Mouse (Mus musculus): Measurements from ENCODE around the gene Lcmt2. TPM values are rescaled to one million over a fixed set of nuclear protein-coding genes. Genes with fewer than 3 reads are reported as not detected.
"Not testable (repeated sequence)": the region's sequence is repeated elsewhere in the genome, so short reads cannot be mapped to it uniquely, and the experiment has no call there.

Gene Lcmt2
- polyA plus RNA-seq, 1 experiment from 2014 or later, result 22.6 TPM

DNA sequence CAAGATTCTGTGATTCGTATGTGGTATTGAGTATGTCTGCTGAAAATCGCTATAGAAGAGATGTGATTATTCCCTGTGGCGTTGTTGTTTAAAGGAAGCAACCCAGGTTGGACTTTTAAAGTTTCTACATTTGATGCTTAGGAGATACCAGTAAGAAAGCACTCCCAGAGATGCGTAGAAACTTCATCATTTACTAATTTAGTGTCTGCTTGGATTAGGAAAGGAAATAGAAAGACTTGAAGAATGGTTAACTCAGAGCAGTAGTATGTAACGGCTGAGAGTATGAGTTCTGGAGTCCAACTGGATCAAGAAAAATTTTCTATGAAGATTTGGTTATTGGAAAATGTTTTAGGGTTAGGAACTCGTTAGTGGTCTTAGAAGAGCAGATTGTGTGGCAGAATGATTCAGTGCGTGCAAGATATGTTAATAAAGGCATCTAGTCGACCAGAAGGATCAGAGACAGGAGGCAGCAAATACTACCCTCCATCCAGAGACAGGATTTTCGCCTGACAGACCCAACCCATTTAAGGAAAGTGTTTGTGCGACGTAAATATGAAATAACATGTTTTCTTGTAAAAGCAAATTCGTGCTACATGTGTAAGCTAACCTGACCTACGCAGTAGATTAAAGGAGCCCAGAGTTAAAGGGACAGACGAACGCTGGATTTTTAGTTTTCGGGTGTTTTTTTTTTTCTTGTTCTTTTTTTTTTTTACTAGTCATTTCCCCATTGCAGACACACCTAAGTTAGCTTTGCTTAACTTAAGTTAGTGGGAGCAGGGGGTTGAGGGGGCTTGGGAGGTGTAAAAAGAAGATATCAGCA is 973 bp upstream of the Lcmt2 start:
- H3K36me3 ChIP-seq, result peaks cover 45% of the 10 kb centered on the region
- peaks cover 23% of the 10 kb centered on the region for H3K4me1 ChIP-seq
- peak overlapping the region; percentile 76 for H3K4me3 ChIP-seq
- no peaks in the 10 kb centered on the region for H3K27me3 ChIP-seq (ENCODE audit: low read depth, poor library complexity, severe bottlenecking)
- WGBS, result 81% methylated on average over 16 of the region's 16 CpGs
- peaks cover 3% of the 10 kb centered on the region; the same call in 1 of the 2 replicates for H3K9me3 ChIP-seq (replicated peaks)
- peak overlapping the region; percentile 97 for H3K27ac ChIP-seq
- DNase-seq (ENCODE audit: low spot score), result no peak

DNA sequence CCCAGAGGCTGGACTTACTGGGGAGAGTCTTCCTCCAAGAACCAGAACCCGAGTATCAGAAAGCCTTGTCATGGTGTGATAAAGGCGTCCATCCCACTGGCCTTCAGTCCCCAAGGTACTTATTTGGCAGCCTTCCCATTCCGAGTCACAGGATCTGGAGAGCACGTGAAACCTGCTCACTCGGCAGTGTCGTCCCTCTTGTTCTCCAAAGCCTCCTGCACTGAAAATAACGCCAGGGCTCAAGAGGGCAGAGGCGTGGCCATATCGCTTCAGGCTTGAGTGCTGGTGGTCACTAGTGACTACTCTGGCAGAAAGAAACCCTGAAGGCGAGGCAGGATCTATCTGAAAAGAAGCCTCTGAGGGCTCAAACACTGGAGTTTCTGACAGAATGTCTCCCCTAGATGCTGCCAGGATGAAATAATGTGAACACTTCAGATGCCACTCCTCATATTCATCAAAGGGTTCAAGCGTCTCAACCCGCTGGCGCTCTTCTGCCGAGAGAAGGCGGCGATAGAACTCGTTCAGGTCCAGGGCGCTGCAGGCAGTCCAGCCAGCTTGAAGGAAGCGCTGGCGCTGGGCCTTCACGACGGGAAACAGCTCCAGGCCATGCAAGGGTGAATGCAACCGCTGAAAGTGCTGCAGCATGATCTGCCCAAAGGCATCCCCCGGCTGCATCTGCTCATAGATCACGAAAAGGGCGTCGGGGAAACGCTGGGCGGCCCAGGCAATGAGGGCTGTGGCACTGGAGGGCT is 1.0 kb downstream of the Lcmt2 start:
- Histone ChIP-seq H3K36me3 (peaks cover 40% of the 10 kb centered on the region), H3K4me3 (peak overlapping the region; percentile 76), H3K9me3 (replicated peaks) (peaks cover 3% of the 10 kb centered on the region; the same call in 1 of the 2 replicates), H3K4me1 (peaks cover 23% of the 10 kb centered on the region), H3K27me3 (ENCODE audit: low read depth, poor library complexity, severe bottlenecking) (no peaks in the 10 kb centered on the region), H3K27ac (peak overlapping the region; percentile 97)
- WGBS, result 59% methylated on average over 29 of the region's 29 CpGs
- DNase-seq (ENCODE audit: low spot score), result no peak

DNA sequence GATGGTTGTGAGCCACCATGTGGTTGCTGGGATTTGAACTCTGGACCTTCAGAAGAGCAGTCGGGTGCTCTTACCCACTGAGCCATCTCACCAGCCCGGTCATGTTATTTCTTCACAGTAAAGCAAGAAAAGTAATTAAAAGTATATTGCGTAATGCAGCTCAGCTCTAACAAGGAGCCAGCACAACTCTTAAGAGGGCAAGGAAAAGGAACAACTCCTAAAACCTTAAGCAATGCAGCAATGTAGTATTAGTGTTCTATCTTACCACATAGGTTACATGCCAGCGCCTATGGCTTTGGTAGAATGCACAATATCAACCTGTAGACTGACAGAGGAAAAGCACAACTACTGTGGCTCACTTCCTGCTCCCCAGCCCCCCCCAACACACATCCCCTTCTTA is 3.1 kb downstream of the Lcmt2 start:
- Histone ChIP-seq H3K4me3 (no peak overlapping the region), H3K9me3 (replicated peaks) (peaks cover 3% of the 10 kb centered on the region; the same call in 1 of the 2 replicates), H3K27ac (no peak overlapping the region), H3K27me3 (ENCODE audit: low read depth, poor library complexity, severe bottlenecking) (no peaks in the 10 kb centered on the region), H3K36me3 (peaks cover 30% of the 10 kb centered on the region), H3K4me1 (peaks cover 23% of the 10 kb centered on the region)
- 98% methylated on average over 4 of the region's 4 CpGs for WGBS
- no peak for DNase-seq (ENCODE audit: low spot score)

DNA sequence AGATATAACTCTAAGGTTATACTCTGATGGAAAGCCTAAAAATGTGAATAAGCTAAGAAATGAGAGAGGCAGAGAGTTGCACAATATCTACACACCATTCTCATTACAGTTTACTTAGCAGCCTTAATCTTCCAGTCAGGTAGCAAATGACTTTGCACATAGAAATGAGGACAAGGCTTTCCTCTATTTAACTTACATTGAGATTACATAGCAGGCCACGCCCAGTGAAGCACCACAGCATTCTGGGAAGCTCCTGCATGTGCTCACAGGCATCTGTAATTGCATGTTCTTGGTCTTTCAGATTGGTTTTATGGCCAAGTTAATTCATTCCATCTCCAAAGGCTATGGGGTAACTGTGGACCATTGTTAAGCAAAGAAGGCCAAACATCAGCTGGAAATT is 7.6 kb downstream of the Lcmt2 start:
- Histone ChIP-seq H3K4me3 (no peak overlapping the region), H3K27ac (no peak overlapping the region), H3K9me3 (replicated peaks) (no peaks in the 10 kb centered on the region), H3K36me3 (peaks cover 11% of the 10 kb centered on the region), H3K4me1 (no peaks in the 10 kb centered on the region), H3K27me3 (ENCODE audit: low read depth, poor library complexity, severe bottlenecking) (no peaks in the 10 kb centered on the region)
- no peak for DNase-seq (ENCODE audit: low spot score)
- 91% methylated on average over 1 of the region's 1 CpGs for WGBS

DNA sequence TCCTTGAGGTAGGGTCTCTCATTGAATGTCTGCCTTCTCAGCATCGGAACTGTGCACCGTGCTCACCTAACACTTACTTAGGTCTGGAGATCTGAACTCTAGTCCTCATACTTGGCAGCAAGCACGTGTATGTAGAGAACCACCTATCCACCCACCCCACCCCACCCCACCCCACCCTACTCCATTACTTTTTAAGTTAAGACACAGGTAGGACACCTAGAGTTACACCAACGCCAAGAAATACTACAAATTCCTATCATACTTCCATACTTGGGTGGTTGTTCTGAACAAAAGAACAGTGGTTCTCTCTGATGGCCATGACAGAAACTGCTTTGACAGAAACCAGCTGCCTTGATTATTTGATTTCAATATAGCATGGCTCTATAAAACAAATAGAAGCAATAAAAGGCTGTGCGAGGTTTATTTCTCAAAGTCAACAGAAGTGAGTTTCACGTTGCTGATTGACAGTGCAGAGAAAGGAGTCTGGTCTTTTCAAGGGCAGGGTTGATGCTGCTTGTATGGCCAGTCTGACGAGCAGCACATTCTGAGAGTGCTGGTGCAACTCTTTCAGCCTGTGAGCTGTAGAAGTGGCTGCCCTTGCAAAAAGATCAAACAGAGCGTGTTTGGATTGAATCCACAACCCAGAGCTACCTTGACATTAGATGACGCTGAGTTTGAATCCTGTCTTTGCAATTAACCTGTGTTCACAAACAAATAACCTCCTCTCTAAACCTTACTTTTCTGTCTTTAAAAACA is 11.4 kb downstream of the Lcmt2 start:
- Histone ChIP-seq H3K27ac (no peak overlapping the region), H3K4me3 (no peak overlapping the region), H3K27me3 (ENCODE audit: low read depth, poor library complexity, severe bottlenecking) (no peaks in the 10 kb centered on the region), H3K36me3 (no peaks in the 10 kb centered on the region), H3K9me3 (replicated peaks) (no peaks in the 10 kb centered on the region), H3K4me1 (no peaks in the 10 kb centered on the region)
- 77% methylated on average over 9 of the region's 9 CpGs for WGBS
- no peak for DNase-seq (ENCODE audit: low spot score)

DNA sequence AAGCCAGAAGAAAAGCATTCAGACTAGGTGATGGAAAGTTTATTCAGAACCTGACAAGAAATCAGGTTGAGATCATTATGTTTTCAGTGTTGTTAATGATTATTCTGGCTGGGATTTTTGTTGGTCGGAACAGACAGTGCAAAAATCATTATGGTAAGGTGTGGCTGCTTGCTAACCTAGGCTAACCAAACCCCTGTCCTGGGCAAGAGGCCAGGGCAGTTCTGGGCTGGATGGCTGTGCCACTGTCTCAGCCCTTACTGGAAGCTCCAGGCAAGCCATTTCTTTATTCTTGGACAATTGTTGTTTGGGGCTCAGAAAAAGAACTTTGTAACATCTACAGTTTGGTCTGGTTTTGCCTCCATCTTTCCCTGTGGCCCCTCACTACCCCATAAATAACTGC is 12.9 kb downstream of the Lcmt2 start:
- Histone ChIP-seq H3K36me3 (no peaks in the 10 kb centered on the region), H3K9me3 (replicated peaks) (no peaks in the 10 kb centered on the region), H3K4me1 (no peaks in the 10 kb centered on the region), H3K27me3 (ENCODE audit: low read depth, poor library complexity, severe bottlenecking) (no peaks in the 10 kb centered on the region), H3K27ac (no peak overlapping the region), H3K4me3 (no peak overlapping the region)
- no peak for DNase-seq (ENCODE audit: low spot score)
- WGBS, result 85% methylated on average over 1 of the region's 1 CpGs

DNA sequence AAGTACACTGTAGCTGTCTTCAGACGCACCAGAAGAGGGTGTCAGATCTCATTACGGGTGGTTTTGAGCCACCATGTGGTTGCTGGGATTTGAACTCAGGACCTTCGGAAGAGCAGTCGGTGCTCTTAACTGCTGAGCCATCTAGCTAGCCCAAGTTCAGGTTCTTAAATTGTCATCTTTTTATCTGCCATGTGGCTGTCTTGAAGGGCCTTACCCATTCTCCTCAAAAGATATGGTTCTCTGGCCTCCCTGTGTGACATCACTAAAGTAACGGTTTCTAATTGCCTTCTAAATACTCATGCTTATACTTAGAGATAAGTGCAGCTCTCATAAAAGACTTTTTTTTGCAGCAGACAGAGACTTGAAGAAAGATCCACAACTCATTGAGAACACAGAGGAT is 14.2 kb downstream of the Lcmt2 start:
- not testable (repeated sequence) for DNase-seq (ENCODE audit: low spot score); H3K4me1 ChIP-seq; H3K27me3 ChIP-seq (ENCODE audit: low read depth, poor library complexity, severe bottlenecking); H3K9me3 ChIP-seq (replicated peaks); H3K27ac ChIP-seq; H3K4me3 ChIP-seq; H3K36me3 ChIP-seq
- 91% methylated on average over 5 of the region's 5 CpGs for WGBS

DNA sequence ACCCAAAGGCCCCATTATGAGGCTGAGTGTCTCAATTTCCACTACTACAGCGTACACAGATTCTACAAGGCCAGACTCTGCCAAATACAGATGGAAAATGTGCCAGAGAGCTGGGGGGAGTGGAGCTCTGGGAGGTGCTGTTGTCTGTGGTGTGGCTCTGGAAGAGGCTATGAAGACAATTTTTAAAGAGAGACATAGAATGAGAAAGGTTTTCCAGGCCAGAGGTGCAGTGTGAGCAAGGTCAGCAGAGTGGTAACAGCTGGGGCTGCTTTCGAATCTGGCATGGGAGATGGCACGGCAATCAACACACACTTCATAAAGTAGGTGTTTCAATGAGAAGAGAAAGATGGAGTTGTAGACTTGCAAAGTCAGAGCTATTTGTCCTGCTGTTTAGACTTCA is 21.2 kb downstream of the Lcmt2 start:
- Histone ChIP-seq H3K27me3 (ENCODE audit: low read depth, poor library complexity, severe bottlenecking) (no peaks in the 10 kb centered on the region), H3K9me3 (replicated peaks) (no peaks in the 10 kb centered on the region), H3K36me3 (no peaks in the 10 kb centered on the region), H3K4me3 (no peak overlapping the region), H3K4me1 (peaks cover 6% of the 10 kb centered on the region; the same call in 1 of the 2 replicates), H3K27ac (no peak overlapping the region)
- DNase-seq (ENCODE audit: low spot score), result no peak
- 81% methylated on average over 3 of the region's 3 CpGs for WGBS

DNA sequence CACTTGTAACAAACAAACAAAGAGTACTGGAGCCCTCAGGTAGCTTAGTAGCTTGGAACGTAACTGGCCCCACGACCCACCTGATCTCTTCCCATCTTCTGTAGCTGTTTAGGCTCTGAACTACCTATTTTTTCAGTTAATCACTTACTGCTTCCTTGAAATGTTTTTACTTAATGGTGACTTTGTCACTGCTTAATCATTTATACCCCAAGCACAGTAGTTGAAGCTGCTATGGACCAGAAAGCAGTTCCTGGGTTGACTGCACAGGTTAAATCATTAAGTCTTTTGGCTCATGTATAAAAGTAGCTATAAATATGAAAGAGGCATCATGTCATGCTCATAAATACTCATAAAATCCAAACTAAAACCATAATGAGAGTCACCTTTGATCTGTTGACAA is 25.0 kb downstream of the Lcmt2 start:
- Histone ChIP-seq H3K36me3 (no peaks in the 10 kb centered on the region), H3K4me1 (peaks cover 6% of the 10 kb centered on the region; the same call in 1 of the 2 replicates), H3K4me3 (no peak overlapping the region), H3K27ac (no peak overlapping the region), H3K27me3 (ENCODE audit: low read depth, poor library complexity, severe bottlenecking) (no peaks in the 10 kb centered on the region), H3K9me3 (replicated peaks) (no peaks in the 10 kb centered on the region)
- no peak for DNase-seq (ENCODE audit: low spot score)
- 93% methylated on average over 2 of the region's 2 CpGs for WGBS

DNA sequence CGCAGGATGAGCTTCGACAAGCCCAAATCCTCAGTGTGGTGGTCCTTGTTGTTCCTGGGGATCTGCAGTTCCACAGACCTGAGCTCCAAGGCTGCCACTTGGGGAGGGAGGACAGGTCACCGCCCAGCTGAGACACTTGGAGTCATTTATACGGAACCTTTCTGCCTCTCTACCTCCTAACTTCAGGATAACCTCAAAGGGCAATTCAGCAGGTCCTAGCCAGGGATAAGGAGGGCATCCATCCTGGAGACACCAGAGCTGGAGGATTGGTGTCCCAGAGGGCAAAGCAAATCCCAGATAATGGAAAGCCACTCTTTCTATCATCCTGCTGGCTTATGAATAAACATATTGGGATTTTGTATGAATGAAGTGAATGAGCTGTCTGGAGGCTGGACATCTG is 30.8 kb downstream of the Lcmt2 start, which contains the start of gene Tgm7:
TSS of gene Tgm7 (minus strand) at position 101 of the 400 bp plus-strand sequence.
- Histone ChIP-seq H3K9me3 (replicated peaks) (no peaks in the 10 kb centered on the region), H3K36me3 (no peaks in the 10 kb centered on the region), H3K4me3 (no peak within 1 kb of the TSS), H3K4me1 (no peaks in the 10 kb centered on the region), H3K27ac (no peak within 1 kb of the TSS), H3K27me3 (ENCODE audit: low read depth, poor library complexity, severe bottlenecking) (no peaks in the 10 kb centered on the region)
- no peak for DNase-seq (ENCODE audit: low spot score)
- 87% methylated on average over 4 of the region's 4 CpGs for WGBS

DNA sequence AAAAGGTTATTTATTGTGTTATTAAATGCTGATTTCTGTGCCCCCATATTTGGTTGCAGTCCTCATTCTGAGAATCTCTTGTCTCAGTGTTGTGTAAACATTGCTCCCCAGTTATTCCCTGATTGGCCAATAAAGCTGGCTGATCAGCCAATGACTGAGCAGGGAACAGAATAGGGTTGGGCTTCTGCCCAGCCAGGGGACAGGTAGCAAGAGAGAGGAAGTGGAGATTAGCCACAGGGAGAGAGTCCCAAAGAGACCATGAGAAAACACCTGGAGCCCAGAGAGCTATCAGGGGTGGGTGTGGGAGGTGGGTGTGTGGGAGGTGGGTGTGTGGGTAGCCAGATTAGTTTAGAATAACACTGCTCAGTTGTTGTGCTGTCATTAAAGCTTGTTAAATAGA is 34.5 kb downstream of the Lcmt2 start:
- Histone ChIP-seq H3K4me1 (no peaks in the 10 kb centered on the region), H3K9me3 (replicated peaks) (no peaks in the 10 kb centered on the region), H3K36me3 (no peaks in the 10 kb centered on the region), H3K4me3 (no peak overlapping the region), H3K27me3 (ENCODE audit: low read depth, poor library complexity, severe bottlenecking) (no peaks in the 10 kb centered on the region), H3K27ac (no peak overlapping the region)
- no peak for DNase-seq (ENCODE audit: low spot score)

DNA sequence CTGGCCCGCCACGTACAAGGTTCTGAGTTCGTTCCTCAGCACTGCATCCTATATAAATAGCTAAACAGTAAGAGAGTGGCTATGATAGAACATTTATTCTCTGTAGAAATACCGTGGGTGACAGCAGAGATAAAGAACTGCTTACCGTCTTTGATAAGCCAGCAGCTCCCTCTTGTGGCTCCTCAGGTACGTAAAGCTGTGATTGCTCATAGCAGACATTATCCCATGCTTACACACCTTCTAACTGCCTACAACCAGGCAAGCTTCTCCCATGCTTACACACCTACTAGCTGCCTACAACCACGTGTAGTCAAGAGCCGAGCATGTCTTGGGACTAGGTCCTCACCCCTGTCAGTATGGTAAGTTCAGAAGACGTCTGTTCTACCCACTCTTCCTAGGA is 38.4 kb downstream of the Lcmt2 start:
- 34% methylated on average over 9 of the region's 9 CpGs for WGBS
- no peak overlapping the region for H3K27ac ChIP-seq
- DNase-seq (ENCODE audit: low spot score), result peak; percentile 37
- no peaks in the 10 kb centered on the region for H3K27me3 ChIP-seq (ENCODE audit: low read depth, poor library complexity, severe bottlenecking)
- no peak overlapping the region for H3K4me3 ChIP-seq
- H3K9me3 ChIP-seq (replicated peaks), result no peaks in the 10 kb centered on the region
- H3K36me3 ChIP-seq, result no peaks in the 10 kb centered on the region
- H3K4me1 ChIP-seq, result no peaks in the 10 kb centered on the region

DNA sequence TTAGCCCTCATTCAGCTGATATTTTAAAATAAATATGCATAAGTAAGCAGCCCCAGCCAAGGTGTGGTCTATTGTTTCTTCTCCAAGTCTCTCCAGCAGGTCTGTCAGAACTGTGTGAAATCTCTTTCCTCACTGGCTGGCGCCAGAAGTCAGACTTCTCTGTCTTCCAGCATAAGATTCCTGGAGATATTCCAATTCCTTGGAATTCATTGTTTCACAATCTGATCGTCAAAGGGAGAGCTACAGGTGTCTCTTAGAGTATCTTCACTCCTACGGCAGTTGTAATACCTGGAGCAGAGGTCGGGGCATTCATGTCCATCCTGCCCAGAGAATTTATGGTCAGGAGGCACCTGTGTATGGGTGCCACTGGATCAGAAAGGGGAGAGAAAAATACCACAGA is 50.7 kb downstream of the Lcmt2 start:
- WGBS, result 70% methylated on average over 4 of the region's 4 CpGs
- no peak overlapping the region for H3K4me3 ChIP-seq
- peaks cover 3% of the 10 kb centered on the region; the same call in 1 of the 2 replicates for H3K4me1 ChIP-seq

More for the DNA sequence above, 50.7 kb downstream of the Lcmt2 start:
- no peak for DNase-seq (ENCODE audit: low spot score)
- Histone ChIP-seq H3K9me3 (replicated peaks) (no peaks in the 10 kb centered on the region), H3K27me3 (ENCODE audit: low read depth, poor library complexity, severe bottlenecking) (no peaks in the 10 kb centered on the region), H3K36me3 (no peaks in the 10 kb centered on the region), H3K27ac (no peak overlapping the region)

Measured in limb, embryonic 10.5 days (tissue).